Mouse (Mus musculus) bone marrow macrophage, adult 2 months (primary cell): Measurements from ENCODE around the gene Ascc3. TPM values are rescaled to one million over a fixed set of nuclear protein-coding genes. Genes with fewer than 3 reads are reported as not detected.

Source experiments
- H3K27ac ChIP-seq: 2 replicates; pipeline ENCODE4 v1.5.1; 2012; ENCODE audit warnings: low read depth, low read length; ENCODE audit not compliant: insufficient read depth
- H3K4me1 ChIP-seq: 2 replicates; pipeline ENCODE4 v1.6.1; 2012; ENCODE audit warnings: low read length; ENCODE audit not compliant: control insufficient read depth, insufficient read depth
- H3K4me3 ChIP-seq: 2 replicates; pipeline ENCODE4 v1.5.1; 2012; ENCODE audit warnings: mild to moderate bottlenecking, low read length, moderate library complexity; ENCODE audit not compliant: insufficient read depth
- CTCF ChIP-seq: IDR thresholded peaks from 2 replicates; pipeline ENCODE4 v1.5.1; 2012; ENCODE audit warnings: low read depth, mild to moderate bottlenecking, low read length, moderate library complexity
- POLR2A ChIP-seq: IDR thresholded peaks from 2 replicates; pipeline ENCODE4 v1.6.1; 2012; ENCODE audit warnings: mild to moderate bottlenecking, low read depth, low read length, borderline replicate concordance
- polyA plus RNA-seq: library from polyadenylated mRNA; stranded (reverse); fragments of >200 nt; gene quantifications from 2 replicates; pipeline ENCODE4 v1.2.4, GENCODE M21; 2012; ENCODE audit not compliant: missing spikeins, insufficient read depth, insufficient read length

Gene Ascc3
- polyA plus RNA-seq, 1 experiment = 14.3 TPM

- no peak for TF ChIP-seq POLR2A
- no peak for TF ChIP-seq CTCF
- H3K27ac ChIP-seq = no peak overlapping the region
- no peaks in the 10 kb centered on the region for H3K4me1 ChIP-seq
- no peak overlapping the region for H3K4me3 ChIP-seq
Observed at GRCm38 (mm10) chr10:50826829-50827228, 234.4 kb downstream of the Ascc3 start.

- Histone ChIP-seq H3K4me3 (no peak overlapping the region), H3K4me1 (no peaks in the 10 kb centered on the region), H3K27ac (no peak overlapping the region)
- TF ChIP-seq POLR2A (no peak), CTCF (no peak)
Observed at GRCm38 (mm10) chr10:50834533-50834932, 242.1 kb downstream of the Ascc3 start.

GRCm38 (mm10) chr10:50843363-50843762 is 250.9 kb downstream of the Ascc3 start:
- H3K4me1 ChIP-seq = no peaks in the 10 kb centered on the region
- no peak overlapping the region for H3K27ac ChIP-seq
- TF ChIP-seq POLR2A (no peak), CTCF (no peak)
- no peak overlapping the region for H3K4me3 ChIP-seq

GRCm38 (mm10) chr10:50868202-50868601 is 275.7 kb downstream of the Ascc3 start:
- Histone ChIP-seq H3K27ac (no peak overlapping the region), H3K4me3 (no peak overlapping the region), H3K4me1 (peaks cover 3% of the 10 kb centered on the region; the same call in 1 of the 2 replicates)
- no peak for TF ChIP-seq POLR2A

- Histone ChIP-seq H3K4me3 (no peak overlapping the region), H3K27ac (no peak overlapping the region), H3K4me1 (peaks cover 4% of the 10 kb centered on the region; the same call in 1 of the 2 replicates)
- TF ChIP-seq CTCF (no peak), POLR2A (no peak)
Observed at GRCm38 (mm10) chr10:50876952-50877351, 284.5 kb downstream of the Ascc3 start.

GRCm38 (mm10) chr10:50881476-50882069 is 289.1 kb downstream of the Ascc3 start:
- TF ChIP-seq POLR2A (no peak), CTCF (no peak; the same call in 1 of the 2 replicates)

GRCm38 (mm10) chr10:50882366-50882765 is 289.9 kb downstream of the Ascc3 start:
- H3K27ac ChIP-seq = no peak overlapping the region
- no peaks in the 10 kb centered on the region for H3K4me1 ChIP-seq
- TF ChIP-seq POLR2A = no peak
- no peak for TF ChIP-seq CTCF
- no peak overlapping the region for H3K4me3 ChIP-seq

More at GRCm38 (mm10) chr10:50881476-50882069, 289.1 kb downstream of the Ascc3 start:
- Histone ChIP-seq H3K4me1 (no peaks in the 10 kb centered on the region), H3K27ac (no peak overlapping the region), H3K4me3 (no peak overlapping the region)

GRCm38 (mm10) chr10:50886305-50886704 is 293.8 kb downstream of the Ascc3 start:
- Histone ChIP-seq H3K4me3 (no peak overlapping the region), H3K4me1 (no peaks in the 10 kb centered on the region), H3K27ac (no peak overlapping the region)
- TF ChIP-seq CTCF = no peak

- no peak overlapping the region for H3K4me3 ChIP-seq
- no peak overlapping the region for H3K27ac ChIP-seq
- TF ChIP-seq POLR2A (no peak), CTCF (no peak)
- 0 out of 2 replicates have a peak, but pooled peaks cover 2% of the 10 kb centered on the region for H3K4me1 ChIP-seq
Observed at GRCm38 (mm10) chr10:50890621-50891020, 298.2 kb downstream of the Ascc3 start.

- TF ChIP-seq POLR2A = no peak
- H3K27ac ChIP-seq = no peak overlapping the region
- H3K4me3 ChIP-seq = no peak overlapping the region
- 0 out of 2 replicates have a peak, but pooled peaks cover 2% of the 10 kb centered on the region for H3K4me1 ChIP-seq
Observed at GRCm38 (mm10) chr10:50891876-50892711, 299.6 kb downstream of the Ascc3 start.
